Mouse (Mus musculus) thymus, postnatal 25 days (tissue): ENCODE data around the gene Olfr1329.
"Not testable (repeated sequence)": the region's sequence is repeated elsewhere in the genome, so short reads cannot be mapped to it uniquely, and the experiment has no call there.

Experiments
- DNase-seq: peaks from one replicate; pipeline ENCODE4 v3.0.0; 2022

The Olfr1329 gene

DNA sequence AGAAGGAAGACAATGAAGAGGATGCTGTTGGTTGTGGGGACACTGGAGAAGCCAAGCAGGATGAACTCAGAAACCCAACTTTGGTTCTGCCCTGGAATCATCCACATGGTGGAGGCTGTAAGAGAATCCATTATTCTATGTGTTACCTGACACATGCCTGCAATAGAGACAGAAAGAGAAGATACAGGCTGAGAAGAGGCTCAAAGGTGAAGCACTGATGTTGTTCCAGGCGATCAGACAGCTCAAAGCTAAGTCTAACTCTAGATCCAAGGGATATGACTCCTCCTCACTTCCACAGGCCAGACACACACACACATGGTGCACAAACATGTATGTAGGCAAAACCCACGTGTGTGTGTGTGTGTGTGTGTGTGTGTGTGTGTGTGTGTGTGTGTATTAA lies at the start of gene Olfr1329:
Gene Olfr1329, minus strand, starts transcription at position 101 of the 400 bp plus-strand sequence.
- DNase-seq: not testable (repeated sequence)

DNA sequence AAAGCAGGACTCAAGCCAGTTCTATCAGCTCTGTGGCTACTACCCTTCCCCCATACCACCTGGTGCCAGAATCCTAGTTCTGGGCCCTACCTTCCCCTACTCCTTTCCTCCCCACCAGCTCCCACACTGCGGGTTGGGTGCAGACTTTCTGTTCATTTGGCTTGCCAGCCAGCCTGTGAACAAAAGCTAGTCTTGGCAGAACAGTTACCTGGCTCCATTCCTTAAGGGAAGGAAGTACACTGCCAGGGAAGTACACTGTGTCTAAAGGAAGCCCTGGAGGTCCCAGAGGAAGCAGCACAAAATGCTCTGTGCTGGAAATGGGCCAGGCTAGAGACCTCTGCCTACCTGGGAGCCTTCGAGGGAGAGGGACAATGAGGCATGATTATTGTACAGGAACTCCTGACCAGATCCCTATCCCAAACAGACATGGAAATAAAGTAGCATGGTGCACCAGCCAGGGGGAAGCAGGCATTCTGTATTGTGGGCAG lies 43.9 kb upstream of the Olfr1329 start, which contains the start of gene Lao1:
Gene Lao1, plus strand, starts transcription at position 438 of the 488 bp plus-strand sequence.
- no peak for DNase-seq

DNA sequence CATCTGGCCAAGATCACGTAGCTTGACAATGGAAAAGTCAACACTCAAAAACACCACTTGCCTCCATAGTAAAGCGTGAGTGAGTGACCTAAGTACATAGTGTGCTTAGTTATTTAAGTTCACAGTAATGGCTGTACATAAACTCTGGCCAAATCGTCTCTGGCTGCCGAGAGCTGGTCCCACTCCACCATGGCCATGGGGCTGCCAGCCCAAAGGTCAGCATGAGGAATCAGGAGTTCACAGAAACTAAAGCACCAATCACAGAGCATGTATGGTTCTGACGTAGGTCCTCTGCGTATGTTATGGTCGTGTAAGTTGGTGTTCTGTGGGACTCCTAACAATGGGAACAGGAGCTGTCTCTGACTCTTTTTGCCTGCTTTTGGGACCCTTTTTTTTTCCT lies 41.5 kb upstream of the Olfr1329 start:
- DNase-seq: no peak

DNA sequence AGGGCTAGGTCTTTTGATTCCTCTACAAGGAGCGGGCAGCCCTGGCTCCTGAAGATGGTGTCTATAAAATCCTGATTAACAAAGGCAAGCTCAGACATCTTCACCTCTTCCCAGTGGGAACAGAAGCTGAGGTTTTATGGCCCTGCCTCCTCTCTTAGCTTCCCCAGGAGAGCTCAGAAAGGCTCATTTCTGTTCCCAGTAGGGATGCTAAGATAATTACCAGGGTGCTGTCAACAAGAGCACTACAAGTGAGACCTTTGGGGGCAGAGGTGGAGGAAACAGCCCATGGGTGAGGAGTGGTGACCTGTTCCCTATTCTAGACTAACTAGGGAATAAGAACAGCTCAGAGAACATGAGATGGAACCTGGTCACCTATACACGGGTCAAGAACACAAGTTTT lies 21.2 kb upstream of the Olfr1329 start, which contains the start of gene Olfr1328:
Gene Olfr1328, minus strand, starts transcription at position 101 of the 400 bp plus-strand sequence.
- DNase-seq: no peak

DNA sequence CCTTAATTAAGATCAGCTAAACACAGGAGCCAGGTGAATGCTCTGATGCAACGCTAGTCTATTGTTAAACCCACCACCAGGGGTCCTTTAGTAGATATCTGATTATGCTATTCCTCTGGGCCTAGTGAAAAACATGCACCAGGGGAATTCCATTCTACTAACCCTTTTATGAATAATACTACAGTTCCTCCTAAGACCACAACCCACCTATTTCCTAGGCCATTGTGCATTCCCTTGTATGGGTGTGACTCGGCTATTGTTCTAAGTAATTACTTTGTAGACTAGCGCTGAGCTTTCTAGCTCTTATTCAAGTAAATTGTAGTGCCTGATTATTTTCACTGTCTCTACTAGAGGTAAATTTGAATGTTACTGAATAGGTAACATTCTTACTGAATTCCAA lies 14.1 kb upstream of the Olfr1329 start:
- DNase-seq: not testable (repeated sequence)

DNA sequence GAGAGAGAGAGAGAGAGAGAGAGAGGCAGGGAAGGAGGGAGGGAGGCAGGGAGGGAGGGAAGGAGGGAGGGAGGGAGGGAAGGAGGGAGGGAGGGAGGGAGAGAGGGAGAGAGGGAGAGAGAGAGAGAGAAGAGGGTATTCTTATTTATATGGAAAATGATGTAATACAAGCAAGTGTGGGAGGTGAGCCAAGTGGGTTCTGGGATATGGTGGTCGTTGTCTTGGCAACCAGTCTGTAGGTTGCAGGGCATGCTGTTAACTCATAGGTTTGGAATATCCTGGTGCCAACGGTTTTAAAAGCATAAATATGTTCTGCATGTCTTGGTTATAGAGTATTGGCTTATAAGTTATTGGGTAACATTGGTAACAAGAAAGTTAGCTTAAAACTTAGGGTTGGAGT lies 15.3 kb downstream of the Olfr1329 start:
- DNase-seq: no peak

DNA sequence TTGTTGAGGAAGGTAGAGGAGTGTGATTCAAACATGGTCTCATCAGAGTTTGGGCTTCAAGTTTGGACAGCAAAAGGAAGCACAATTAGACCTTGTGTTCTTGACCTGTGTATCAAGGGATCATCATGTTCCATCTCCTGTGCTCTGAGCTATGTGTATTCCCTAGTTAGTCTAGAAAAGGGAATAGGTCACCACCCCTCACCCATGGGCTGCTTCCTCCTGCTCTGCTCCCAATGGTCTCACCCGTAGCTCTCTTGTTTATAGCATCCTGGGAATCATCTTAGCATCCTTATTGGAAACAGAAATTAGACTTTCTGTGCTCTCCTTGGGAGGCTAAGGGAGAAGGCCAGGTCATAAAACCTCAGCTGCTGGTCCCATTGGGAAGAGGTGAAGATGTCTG lies 29.0 kb downstream of the Olfr1329 start, which contains the start of gene Olfr1330:
Gene Olfr1330, plus strand, starts transcription at position 301 of the 400 bp plus-strand sequence.
- DNase-seq: no peak

DNA sequence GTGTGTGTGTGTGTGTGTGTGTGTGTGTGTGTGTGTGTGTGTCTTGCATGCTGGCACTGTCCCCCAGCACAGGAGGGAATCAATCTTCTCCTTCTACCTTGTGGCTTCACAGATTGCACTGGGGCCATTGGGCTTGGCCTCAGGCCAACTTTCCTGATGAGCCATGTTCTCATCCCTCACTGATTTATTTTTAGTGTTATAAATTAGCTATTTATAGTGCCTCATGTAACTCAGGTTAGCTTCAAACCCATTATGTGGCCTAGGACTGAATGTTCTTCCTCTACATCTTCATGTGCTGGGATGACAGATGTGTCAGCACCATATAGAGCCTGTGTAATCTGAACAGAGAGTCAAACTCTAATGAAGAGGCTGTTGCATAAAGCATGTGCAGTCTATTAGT lies 49.7 kb downstream of the Olfr1329 start:
- no peak for DNase-seq
